Mouse (Mus musculus): ENCODE results near the gene Gm4792.

DNA sequence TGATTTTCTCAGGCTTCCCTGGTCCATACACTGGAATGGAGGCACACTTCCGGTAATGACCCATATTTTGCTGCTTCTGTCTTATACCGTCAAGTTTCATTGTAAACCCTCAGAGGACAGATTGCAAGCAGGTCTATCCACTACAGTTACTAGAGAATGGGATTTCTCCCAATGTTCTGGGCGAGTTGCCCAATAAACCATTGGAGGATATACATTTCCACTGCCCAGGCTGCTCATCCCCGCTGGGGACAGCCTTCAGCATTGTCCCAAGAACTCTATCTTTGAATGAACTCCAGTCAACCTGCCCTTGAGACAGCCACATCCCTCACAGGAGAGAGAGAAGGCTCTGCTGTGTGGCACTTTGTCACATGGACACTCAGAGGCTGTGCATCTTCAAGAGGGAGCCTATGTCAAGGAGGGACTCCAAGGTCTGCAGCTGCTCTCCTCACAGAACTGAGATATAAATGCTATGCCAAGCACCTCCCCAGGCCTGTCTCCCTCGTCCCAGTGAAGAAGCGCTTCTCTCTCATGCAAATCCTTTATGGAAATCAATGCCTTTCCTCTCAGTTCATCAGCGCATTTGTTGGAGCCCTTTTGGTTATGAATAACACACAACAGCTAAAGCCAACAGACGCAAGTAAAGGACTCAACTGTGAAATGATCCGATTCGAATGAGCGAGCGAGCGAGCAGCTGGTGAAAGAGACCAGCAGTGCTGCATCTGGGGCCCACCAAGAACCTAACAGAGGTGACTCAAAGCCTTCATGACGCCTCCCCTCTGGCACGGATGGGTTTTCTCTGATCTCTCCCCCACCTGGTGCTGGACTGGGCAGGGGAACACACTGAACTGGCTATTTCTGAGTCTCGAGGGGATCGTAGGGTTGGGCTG lies 32.6 kb downstream of the Gm4792 start:
- TF ChIP-seq CTCF (IDR thresholded peaks at IDR 0.05; ENCODE audit: low read depth, low read length) (no peak), TAL1 (conservative IDR thresholded peaks at IDR 0.05; ENCODE audit: low read depth, low read length) (no peak), GATA2 (IDR thresholded peaks at IDR 0.05; ENCODE audit: borderline replicate concordance, low read depth, low read length) (no peak)
